In genomic region chr3:95930471-95930789, GRCm38 (mm10) we compare ENCODE assay signal across 8 mouse cellular contexts. TPM values are rescaled to one million over a fixed set of nuclear protein-coding genes. Genes with fewer than 3 reads are reported as not detected.
A peak's percentile ranks its signal among the peaks of the same experiment; 100 is the strongest.
DNase-seq lines count a peak whose midpoint lies in the region; ATAC-seq lines count a peak whose summit lies in the region.

No protein-coding gene starts in this region.

- peak overlapping the region; percentile 76 for H3K4me2 ChIP-seq in heart, embryonic 16.5 days (ENCODE audit: low read depth, low read length)
- H3K4me2 ChIP-seq in hindbrain, embryonic 15.5 days = peak overlapping the region; percentile 88
- H3K4me2 ChIP-seq in midbrain, embryonic 13.5 days (replicated peaks) = peak overlapping the region; percentile 73

- WGBS in heart, embryonic 16.5 days = 0% methylated on average over 5 of the region's 5 CpGs
- 2% methylated on average over 5 of the region's 5 CpGs for WGBS in hindbrain, embryonic 15.5 days
- WGBS in midbrain, embryonic 13.5 days = 5% methylated on average over 5 of the region's 5 CpGs

- peak overlapping the region; percentile 90 for H3K27ac ChIP-seq in heart, embryonic 16.5 days (ENCODE audit: low read length)
- peak overlapping the region; percentile 88; the same call in 1 of the 2 replicates for H3K27ac ChIP-seq in hindbrain, embryonic 15.5 days (replicated peaks)
- 0 out of 2 replicates have a peak overlapping the region, but pooled peaks have one; percentile 83 for H3K27ac ChIP-seq in midbrain, embryonic 13.5 days

- H3K36me3 ChIP-seq in heart, embryonic 16.5 days (ENCODE audit: control insufficient read depth, insufficient read depth) = peaks cover 16% of the 10 kb centered on the region
- peaks cover 17% of the 10 kb centered on the region for H3K36me3 ChIP-seq in hindbrain, embryonic 15.5 days
- peaks cover 22% of the 10 kb centered on the region for H3K36me3 ChIP-seq in midbrain, embryonic 13.5 days

- H3K27me3 ChIP-seq in heart, embryonic 16.5 days (ENCODE audit: control insufficient read depth, insufficient read depth, low read length) = no peaks in the 10 kb centered on the region
- H3K27me3 ChIP-seq in hindbrain, embryonic 15.5 days = no peaks in the 10 kb centered on the region
- no peaks in the 10 kb centered on the region for H3K27me3 ChIP-seq in midbrain, embryonic 13.5 days

- intact Hi-C loops in left cerebral cortex, postnatal 10 days (cut with DNase I) = no loop called here

- peak overlapping the region; percentile 93 for H3K4me3 ChIP-seq in heart, embryonic 16.5 days (ENCODE audit: low read length)
- H3K4me3 ChIP-seq in hindbrain, embryonic 15.5 days = peak overlapping the region; percentile 97
- H3K4me3 ChIP-seq in midbrain, embryonic 13.5 days (replicated peaks) = peak overlapping the region; percentile 90

- H3K4me1 ChIP-seq in heart, embryonic 16.5 days (ENCODE audit: control insufficient read depth, insufficient read depth, low read length) = peaks cover 13% of the 10 kb centered on the region
- peaks cover 11% of the 10 kb centered on the region for H3K4me1 ChIP-seq in hindbrain, embryonic 15.5 days (replicated peaks)
- H3K4me1 ChIP-seq in midbrain, embryonic 13.5 days (replicated peaks) = peaks cover 32% of the 10 kb centered on the region

- no peak for DNase-seq in heart, adult 11 months
- DNase-seq in Muller cell, postnatal 12 days (ENCODE audit: inconsistent ontology term) = peak; percentile 14
- DNase-seq in adrenal gland, postnatal 4 days (ENCODE audit: low spot score in 2 of 2) = no peak
- DNase-seq in left cerebral cortex, postnatal 10 days (ENCODE audit: extremely low spot score in 1 of 2, low spot score in 2 of 2) = no peak
- DNase-seq in right cerebral cortex, postnatal 14 days = no peak

- H3K9me3 ChIP-seq in heart, embryonic 16.5 days (replicated peaks; ENCODE audit: control insufficient read depth, low read length) = no peaks in the 10 kb centered on the region
- H3K9me3 ChIP-seq in hindbrain, embryonic 15.5 days = no peaks in the 10 kb centered on the region
- H3K9me3 ChIP-seq in midbrain, embryonic 13.5 days = no peaks in the 10 kb centered on the region

- H3K9ac ChIP-seq in heart, embryonic 16.5 days (ENCODE audit: low read length) = peak overlapping the region; percentile 98
- peak overlapping the region; percentile 63 for H3K9ac ChIP-seq in hindbrain, embryonic 15.5 days
- peak overlapping the region; percentile 89 for H3K9ac ChIP-seq in midbrain, embryonic 13.5 days (replicated peaks)

- no peak for ATAC-seq in heart, embryonic 16.5 days (replicated peaks; ENCODE audit: extremely low read depth, insufficient read depth, low FRiP score)
- ATAC-seq in hindbrain, embryonic 15.5 days (ENCODE audit: low FRiP score, low read depth) = no peak
- no peak for ATAC-seq in midbrain, embryonic 13.5 days

RNA-seq across cellular contexts. Expression of gene Anp32e, which starts 1.4 kb away (rescaled TPM):
- 188 and 233 TPM in 2 replicates for polyA plus RNA-seq in heart, embryonic 16.5 days (2015; fragmentation: Nextera tagmentation; extraction: Ambion mirVana)
- polyA plus RNA-seq in hindbrain, embryonic 15.5 days (2015; fragmentation: Nextera tagmentation; extraction: Ambion mirVana) = 117 and 118 TPM in 2 replicates
- polyA plus RNA-seq in midbrain, embryonic 13.5 days (2015; fragmentation: Nextera tagmentation; extraction: Ambion mirVana) = 218 and 242 TPM in 2 replicates
- total RNA-seq in adrenal gland, postnatal 4 days (2021) = 100 to 1,000 TPM; 145 to 146 TPM
- total RNA-seq in left cerebral cortex, postnatal 10 days (2021) = 100 to 1,000 TPM; 104 to 106 TPM

RNA-seq across cellular contexts. Expression of gene Car14, which starts 25.9 kb away (rescaled TPM):
- 73.4 and 78.2 TPM in 2 replicates for polyA plus RNA-seq in heart, embryonic 16.5 days (2015; fragmentation: Nextera tagmentation; extraction: Ambion mirVana)
- polyA plus RNA-seq in hindbrain, embryonic 15.5 days (2015; fragmentation: Nextera tagmentation; extraction: Ambion mirVana) = 13.1 and 14.7 TPM in 2 replicates
- polyA plus RNA-seq in midbrain, embryonic 13.5 days (2015; fragmentation: Nextera tagmentation; extraction: Ambion mirVana) = 8.5 and 11.7 TPM in 2 replicates
- total RNA-seq in adrenal gland, postnatal 4 days (2021) = 1 to 10 TPM; 2.3 to 2.5 TPM
- total RNA-seq in left cerebral cortex, postnatal 10 days (2021) = 1 to 10 TPM; 1.7 to 3.2 TPM

RNA-seq across cellular contexts. Expression of gene Aph1a, which starts 36.7 kb away (rescaled TPM):
- polyA plus RNA-seq in heart, embryonic 16.5 days (2015; fragmentation: Nextera tagmentation; extraction: Ambion mirVana) = 31.1 and 31.8 TPM in 2 replicates
- polyA plus RNA-seq in hindbrain, embryonic 15.5 days (2015; fragmentation: Nextera tagmentation; extraction: Ambion mirVana) = 34.9 and 36.4 TPM in 2 replicates
- polyA plus RNA-seq in midbrain, embryonic 13.5 days (2015; fragmentation: Nextera tagmentation; extraction: Ambion mirVana) = 32.6 and 33.8 TPM in 2 replicates
- 100 to 1,000 TPM; 156 to 163 TPM for total RNA-seq in adrenal gland, postnatal 4 days (2021)
- 10 to 100 TPM; 88.4 to 92.6 TPM for total RNA-seq in left cerebral cortex, postnatal 10 days (2021)

RNA-seq across cellular contexts. Expression of gene BC028528, which starts 38.6 kb away (rescaled TPM):
- polyA plus RNA-seq in heart, embryonic 16.5 days (2015; fragmentation: Nextera tagmentation; extraction: Ambion mirVana) = 41.5 and 48.6 TPM in 2 replicates
- polyA plus RNA-seq in hindbrain, embryonic 15.5 days (2015; fragmentation: Nextera tagmentation; extraction: Ambion mirVana) = 19.8 and 22.8 TPM in 2 replicates
- polyA plus RNA-seq in midbrain, embryonic 13.5 days (2015; fragmentation: Nextera tagmentation; extraction: Ambion mirVana) = 12.9 and 14.4 TPM in 2 replicates
- 10 to 100 TPM; 21.3 to 21.5 TPM for total RNA-seq in adrenal gland, postnatal 4 days (2021)
- total RNA-seq in left cerebral cortex, postnatal 10 days (2021) = 1 to 10 TPM; 8.1 to 9.1 TPM

RNA-seq across cellular contexts. Expression of gene Ciart, which starts 48.4 kb away (rescaled TPM):
- polyA plus RNA-seq in heart, embryonic 16.5 days (2015; fragmentation: Nextera tagmentation; extraction: Ambion mirVana) = 3.8 and 4.8 TPM in 2 replicates
- 4.9 and 5.2 TPM in 2 replicates for polyA plus RNA-seq in hindbrain, embryonic 15.5 days (2015; fragmentation: Nextera tagmentation; extraction: Ambion mirVana)
- 3.2 and 4.8 TPM in 2 replicates for polyA plus RNA-seq in midbrain, embryonic 13.5 days (2015; fragmentation: Nextera tagmentation; extraction: Ambion mirVana)
- 1 to 10 TPM; 1.7 to 2.2 TPM for total RNA-seq in adrenal gland, postnatal 4 days (2021)
- total RNA-seq in left cerebral cortex, postnatal 10 days (2021) = 10 to 100 TPM in 1 of 2 experiments, 1 to 10 TPM in 1; 9.4 to 11.4 TPM
